Mouse (Mus musculus): Measurements from ENCODE around the gene Dhodh. TPM values are rescaled to one million over a fixed set of nuclear protein-coding genes. Genes with fewer than 3 reads are reported as not detected.

The Dhodh gene
- polyA plus RNA-seq, 1 experiment: 18.4 TPM

DNA sequence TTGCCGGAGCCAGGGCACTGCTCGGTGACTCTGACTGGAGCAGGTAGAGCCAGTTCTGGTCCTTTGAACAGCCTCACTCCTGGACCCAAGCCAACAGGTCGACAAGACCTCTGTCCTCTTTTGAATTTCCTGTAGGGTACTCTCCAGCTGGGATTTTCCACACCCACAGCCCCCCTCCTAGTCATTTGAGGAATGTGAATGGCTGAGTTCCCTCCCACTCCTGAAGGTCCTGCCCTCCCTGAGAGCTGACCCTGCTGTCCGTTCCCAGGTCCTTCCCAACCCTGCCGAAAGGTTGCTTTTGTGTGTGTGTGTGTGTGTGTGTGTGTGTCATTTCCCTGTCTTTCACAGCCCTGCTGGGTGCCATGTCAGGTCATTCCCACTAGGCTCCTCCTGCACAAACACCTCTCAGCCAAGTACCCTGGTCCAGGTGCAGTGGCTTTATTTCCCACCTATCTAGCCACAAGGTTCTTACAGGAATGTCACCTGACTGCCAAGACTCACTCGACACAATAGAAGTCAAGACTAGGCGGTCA is 21.4 kb downstream of the Dhodh start:
- H3K27me3 ChIP-seq (ENCODE audit: control insufficient read depth, insufficient read depth, low read length): no peaks in the 10 kb centered on the region
- WGBS: 71% methylated on average over 7 of the region's 7 CpGs
- no peak for DNase-seq (ENCODE audit: low read depth in 1 of 2, low spot score in 2 of 2)

DNA sequence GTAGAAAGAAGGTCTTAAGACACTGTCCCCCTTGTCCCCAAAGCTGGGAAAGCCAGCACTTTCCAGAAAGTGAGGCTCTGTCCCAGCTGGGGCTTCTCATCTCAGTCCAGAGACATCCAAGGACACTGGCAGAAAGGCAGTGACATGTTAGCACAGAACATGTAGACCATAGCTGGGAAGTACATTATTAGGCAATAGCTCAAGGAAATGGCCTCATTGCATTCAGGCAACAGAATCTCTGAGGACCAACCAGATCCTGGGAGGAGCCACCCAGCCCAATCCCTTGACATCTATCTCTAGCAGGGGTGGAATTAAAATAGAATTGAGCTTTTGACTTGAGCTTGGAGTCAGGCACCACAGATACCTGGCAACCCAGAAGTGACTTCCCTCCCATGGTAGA is 22.8 kb downstream of the Dhodh start:
- no peaks in the 10 kb centered on the region for H3K27me3 ChIP-seq (ENCODE audit: control insufficient read depth, insufficient read depth, low read length)
- H3K27ac ChIP-seq (ENCODE audit: insufficient read depth, low read length): no peak overlapping the region
- H3K36me3 ChIP-seq (ENCODE audit: control insufficient read depth, insufficient read depth, low read length): no peaks in the 10 kb centered on the region
- no peak overlapping the region for H3K4me3 ChIP-seq (ENCODE audit: extremely low read depth, insufficient read depth, insufficient read length)
- DNase-seq (ENCODE audit: low read depth in 1 of 2, low spot score in 2 of 2): no peak
- TF ChIP-seq POLR2A (IDR thresholded peaks at IDR 0.05; ENCODE audit: low read depth, low read length): no peak
- no peak for TF ChIP-seq CTCF (IDR thresholded peaks at IDR 0.05; ENCODE audit: extremely low read depth, insufficient read depth, insufficient read length, insufficient replicate concordance)
- H3K4me1 ChIP-seq (ENCODE audit: control insufficient read depth, insufficient read depth, insufficient read length): no peaks in the 10 kb centered on the region

More for the DNA sequence above, 21.4 kb downstream of the Dhodh start:
- no peak for TF ChIP-seq CTCF (IDR thresholded peaks at IDR 0.05; ENCODE audit: extremely low read depth, insufficient read depth, insufficient read length, insufficient replicate concordance)
- no peak for TF ChIP-seq POLR2A (IDR thresholded peaks at IDR 0.05; ENCODE audit: low read depth, low read length)
- no peaks in the 10 kb centered on the region for H3K4me1 ChIP-seq (ENCODE audit: control insufficient read depth, insufficient read depth, insufficient read length)
- H3K36me3 ChIP-seq (ENCODE audit: control insufficient read depth, insufficient read depth, low read length): no peaks in the 10 kb centered on the region
- no peak overlapping the region for H3K27ac ChIP-seq (ENCODE audit: insufficient read depth, low read length)
- H3K4me3 ChIP-seq (ENCODE audit: extremely low read depth, insufficient read depth, insufficient read length): no peak overlapping the region

DNA sequence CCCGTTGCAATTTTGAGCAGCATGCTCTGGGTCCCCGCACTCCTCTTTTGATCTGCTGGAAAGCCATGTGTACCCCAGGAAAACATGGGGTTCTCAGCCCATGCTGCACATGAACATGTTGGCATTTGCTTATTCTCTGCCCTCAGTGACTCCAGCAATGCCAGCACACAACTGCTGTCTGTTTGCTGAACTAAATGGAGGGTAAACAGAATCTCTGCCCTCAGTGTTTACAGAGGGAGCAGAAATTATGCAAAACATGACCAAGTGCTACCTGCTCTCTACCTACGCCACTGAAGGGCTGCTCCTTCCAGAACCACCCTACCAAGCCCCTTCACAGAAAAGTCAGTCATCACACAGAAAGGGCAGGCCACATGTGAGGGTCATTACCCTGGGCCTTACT is 23.6 kb downstream of the Dhodh start:
- no peak for DNase-seq (ENCODE audit: low read depth in 1 of 2, low spot score in 2 of 2)
- TF ChIP-seq POLR2A (IDR thresholded peaks at IDR 0.05; ENCODE audit: low read depth, low read length) (no peak), CTCF (IDR thresholded peaks at IDR 0.05; ENCODE audit: extremely low read depth, insufficient read depth, insufficient read length, insufficient replicate concordance) (no peak)
- no peaks in the 10 kb centered on the region for H3K36me3 ChIP-seq (ENCODE audit: control insufficient read depth, insufficient read depth, low read length)
- H3K4me3 ChIP-seq (ENCODE audit: extremely low read depth, insufficient read depth, insufficient read length): no peak overlapping the region
- H3K4me1 ChIP-seq (ENCODE audit: control insufficient read depth, insufficient read depth, insufficient read length): no peaks in the 10 kb centered on the region
- no peak overlapping the region for H3K27ac ChIP-seq (ENCODE audit: insufficient read depth, low read length)
- H3K27me3 ChIP-seq (ENCODE audit: control insufficient read depth, insufficient read depth, low read length): no peaks in the 10 kb centered on the region
- 95% methylated on average over 3 of the region's 3 CpGs for WGBS

DNA sequence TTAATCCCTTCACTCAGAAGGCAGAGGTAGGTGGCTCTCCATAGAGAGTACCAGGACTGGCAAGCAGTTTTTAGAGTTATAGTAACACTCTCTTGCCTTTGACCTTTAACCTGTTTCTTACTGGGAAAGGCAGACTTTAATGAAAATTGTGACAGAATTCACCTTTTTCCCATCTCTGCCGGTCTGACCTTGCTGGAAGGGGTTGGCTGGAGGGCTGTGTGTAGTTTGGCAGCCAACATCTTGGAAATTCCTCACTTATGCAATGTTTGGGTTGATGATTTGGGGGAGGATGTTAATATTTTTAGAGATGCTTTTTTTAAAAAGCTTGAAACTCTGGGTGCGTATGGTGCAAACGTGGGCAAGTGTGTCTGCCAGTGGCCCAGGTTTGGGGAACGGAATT is 24.2 kb downstream of the Dhodh start:
- Histone ChIP-seq H3K27me3 (ENCODE audit: control insufficient read depth, insufficient read depth, low read length) (no peaks in the 10 kb centered on the region), H3K4me3 (ENCODE audit: extremely low read depth, insufficient read depth, insufficient read length) (no peak overlapping the region), H3K27ac (ENCODE audit: insufficient read depth, low read length) (no peak overlapping the region), H3K4me1 (ENCODE audit: control insufficient read depth, insufficient read depth, insufficient read length) (no peaks in the 10 kb centered on the region), H3K36me3 (ENCODE audit: control insufficient read depth, insufficient read depth, low read length) (no peaks in the 10 kb centered on the region)
- WGBS: 81% methylated on average over 4 of the region's 4 CpGs
- TF ChIP-seq CTCF (IDR thresholded peaks at IDR 0.05; ENCODE audit: extremely low read depth, insufficient read depth, insufficient read length, insufficient replicate concordance) (no peak), POLR2A (IDR thresholded peaks at IDR 0.05; ENCODE audit: low read depth, low read length) (no peak)
- DNase-seq (ENCODE audit: low read depth in 1 of 2, low spot score in 2 of 2): no peak

DNA sequence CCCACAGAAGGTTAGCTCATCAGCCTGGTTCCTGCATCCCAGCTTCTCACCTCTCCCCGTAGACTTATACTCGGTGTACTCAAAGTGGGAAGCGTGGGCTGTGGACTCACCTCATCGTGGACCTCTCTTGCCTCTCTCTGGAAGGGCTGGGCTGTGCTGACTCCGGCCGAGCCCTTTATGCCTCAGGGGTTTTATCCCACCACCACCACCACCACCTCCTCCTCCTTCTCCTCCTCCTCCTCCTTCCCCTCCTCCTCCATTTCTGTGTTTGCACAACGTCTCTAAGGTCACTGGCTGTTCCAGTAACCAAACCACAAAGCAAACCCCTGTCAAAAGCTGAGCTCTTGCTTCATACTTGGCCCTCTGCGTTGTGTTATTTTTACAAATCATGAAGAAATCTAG is 29.6 kb downstream of the Dhodh start, which contains the start of gene Hp:
Gene Hp (minus strand): TSS at position 273 of the 402 bp plus-strand sequence.
- Histone ChIP-seq H3K27ac (ENCODE audit: insufficient read depth, low read length) (no peak within 1 kb of the TSS), H3K27me3 (ENCODE audit: control insufficient read depth, insufficient read depth, low read length) (no peaks in the 10 kb centered on the region), H3K4me1 (ENCODE audit: control insufficient read depth, insufficient read depth, insufficient read length) (no peaks in the 10 kb centered on the region), H3K4me3 (ENCODE audit: extremely low read depth, insufficient read depth, insufficient read length) (no peak within 1 kb of the TSS), H3K36me3 (ENCODE audit: control insufficient read depth, insufficient read depth, low read length) (no peaks in the 10 kb centered on the region)
- DNase-seq (ENCODE audit: low read depth in 1 of 2, low spot score in 2 of 2): no peak
- WGBS: 57% methylated on average over 8 of the region's 8 CpGs
- no peak for TF ChIP-seq CTCF (IDR thresholded peaks at IDR 0.05; ENCODE audit: extremely low read depth, insufficient read depth, insufficient read length, insufficient replicate concordance)
- no peak for TF ChIP-seq POLR2A (IDR thresholded peaks at IDR 0.05; ENCODE audit: low read depth, low read length)

DNA sequence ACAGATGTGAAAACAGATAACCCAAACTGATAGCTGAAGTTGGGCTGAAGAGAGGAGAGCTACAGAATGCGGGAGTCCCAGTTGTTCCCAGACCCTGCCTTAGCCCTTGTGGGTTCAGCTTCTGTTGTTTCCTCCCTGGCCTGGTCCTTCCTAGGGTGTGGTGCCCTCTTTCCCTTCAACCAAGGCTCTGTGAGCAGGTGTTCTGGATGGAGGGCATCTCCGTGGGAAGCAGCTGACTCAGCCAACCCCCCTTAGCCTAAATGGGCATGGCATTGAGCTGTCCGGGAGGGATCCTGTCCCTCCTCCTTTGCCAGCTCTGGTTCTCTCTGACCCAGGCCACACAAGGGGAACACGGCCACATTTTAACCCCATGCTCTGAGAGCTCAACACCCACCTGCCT is 32.2 kb downstream of the Dhodh start:
- H3K27ac ChIP-seq (ENCODE audit: insufficient read depth, low read length): no peak overlapping the region
- no peaks in the 10 kb centered on the region for H3K4me1 ChIP-seq (ENCODE audit: control insufficient read depth, insufficient read depth, insufficient read length)
- no peak overlapping the region for H3K4me3 ChIP-seq (ENCODE audit: extremely low read depth, insufficient read depth, insufficient read length)
- H3K27me3 ChIP-seq (ENCODE audit: control insufficient read depth, insufficient read depth, low read length): no peaks in the 10 kb centered on the region
- no peak for DNase-seq (ENCODE audit: low read depth in 1 of 2, low spot score in 2 of 2)
- TF ChIP-seq POLR2A (IDR thresholded peaks at IDR 0.05; ENCODE audit: low read depth, low read length) (no peak), CTCF (IDR thresholded peaks at IDR 0.05; ENCODE audit: extremely low read depth, insufficient read depth, insufficient read length, insufficient replicate concordance) (no peak)
- 77% methylated on average over 4 of the region's 4 CpGs for WGBS
- H3K36me3 ChIP-seq (ENCODE audit: control insufficient read depth, insufficient read depth, low read length): peaks cover 4% of the 10 kb centered on the region; the same call in 1 of the 2 replicates

DNA sequence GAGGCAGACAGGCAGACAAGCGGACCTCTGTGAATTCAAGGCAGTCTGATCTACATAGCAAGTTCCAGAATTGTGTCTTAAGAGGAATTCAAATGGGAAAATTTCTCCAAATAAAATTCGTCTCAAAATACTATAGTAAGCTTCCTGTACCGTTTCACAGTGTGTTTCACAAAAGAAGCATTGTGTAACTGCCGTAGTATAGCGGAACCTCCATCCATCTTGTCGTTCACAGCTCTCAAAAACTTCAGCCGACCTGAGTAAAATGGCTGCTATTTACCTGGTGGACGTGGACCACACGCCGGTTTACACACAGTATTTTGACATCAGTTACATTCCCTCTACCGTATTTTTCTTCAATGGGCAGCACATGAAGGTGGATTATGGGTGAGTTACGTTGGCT is 37.3 kb downstream of the Dhodh start:
- DNase-seq (ENCODE audit: low read depth in 1 of 2, low spot score in 2 of 2): no peak
- no peak overlapping the region for H3K27ac ChIP-seq (ENCODE audit: insufficient read depth, low read length)
- peaks cover 13% of the 10 kb centered on the region; the same call in 1 of the 2 replicates for H3K36me3 ChIP-seq (ENCODE audit: control insufficient read depth, insufficient read depth, low read length)
- H3K27me3 ChIP-seq (ENCODE audit: control insufficient read depth, insufficient read depth, low read length): no peaks in the 10 kb centered on the region
- WGBS: 93% methylated on average over 12 of the region's 12 CpGs
- no peak for TF ChIP-seq POLR2A (IDR thresholded peaks at IDR 0.05; ENCODE audit: low read depth, low read length)
- no peak for TF ChIP-seq CTCF (IDR thresholded peaks at IDR 0.05; ENCODE audit: extremely low read depth, insufficient read depth, insufficient read length, insufficient replicate concordance)
- no peak overlapping the region for H3K4me3 ChIP-seq (ENCODE audit: extremely low read depth, insufficient read depth, insufficient read length)
- H3K4me1 ChIP-seq (ENCODE audit: control insufficient read depth, insufficient read depth, insufficient read length): no peaks in the 10 kb centered on the region

Measured in spleen, adult 2 months (tissue).